Mouse (Mus musculus): ENCODE data around the gene Spib.
A peak's percentile ranks its signal among the peaks of the same experiment; 100 is the strongest.

Gene Spib

GRCm38 (mm10) chr7:44526414-44527154, 5.3 kb downstream of the Spib start:
- DNase-seq (ENCODE audit: low spot score), result no peak

- no peak for DNase-seq (ENCODE audit: low spot score)
These were observed 6.6 kb downstream of the Spib start for GRCm38 (mm10) chr7:44525126-44525832.

- no peak for DNase-seq (ENCODE audit: low spot score)
These were observed 7.4 kb downstream of the Spib start, which contains the start of gene Mybpc2 for GRCm38 (mm10) chr7:44524502-44524901. Gene Mybpc2, minus strand, starts transcription at chr7:44524656.

- DNase-seq (ENCODE audit: low spot score), result no peak
These were observed 8.8 kb downstream of the Spib start for GRCm38 (mm10) chr7:44523056-44523455.

GRCm38 (mm10) chr7:44521710-44522109, 10.2 kb downstream of the Spib start:
- DNase-seq (ENCODE audit: low spot score), result peak; percentile 12

GRCm38 (mm10) chr7:44520990-44521389, 10.9 kb downstream of the Spib start:
- DNase-seq (ENCODE audit: low spot score), result no peak

- no peak for DNase-seq (ENCODE audit: low spot score)
These were observed 12.5 kb downstream of the Spib start for GRCm38 (mm10) chr7:44519240-44519913.

GRCm38 (mm10) chr7:44507491-44507890, 24.4 kb downstream of the Spib start:
- no peak for DNase-seq (ENCODE audit: low spot score)

- DNase-seq (ENCODE audit: low spot score), result peak; percentile 43
These were observed 30.2 kb downstream of the Spib start for GRCm38 (mm10) chr7:44501563-44502115.

GRCm38 (mm10) chr7:44500046-44500445, 31.8 kb downstream of the Spib start:
- no peak for DNase-seq (ENCODE audit: low spot score)

- no peak for DNase-seq (ENCODE audit: low spot score)
These were observed 32.9 kb downstream of the Spib start for GRCm38 (mm10) chr7:44498922-44499321.

GRCm38 (mm10) chr7:44497361-44498055, 34.4 kb downstream of the Spib start:
- DNase-seq (ENCODE audit: low spot score), result peak; percentile 22

- no peak for DNase-seq (ENCODE audit: low spot score)
These were observed 35.1 kb downstream of the Spib start for GRCm38 (mm10) chr7:44496771-44497109.

- peak; percentile 97 for DNase-seq (ENCODE audit: low spot score)
These were observed 35.7 kb downstream of the Spib start, which contains the start of the genes Emc10 and Fam71e1 for GRCm38 (mm10) chr7:44495992-44496770. Gene Emc10, minus strand, starts transcription at chr7:44496529. Gene Fam71e1, plus strand, starts transcription at chr7:44496581.

- DNase-seq (ENCODE audit: low spot score), result no peak
These were observed 36.8 kb downstream of the Spib start for GRCm38 (mm10) chr7:44495086-44495485.

- DNase-seq (ENCODE audit: low spot score), result no peak
These were observed 37.2 kb downstream of the Spib start for GRCm38 (mm10) chr7:44494681-44495080.

- DNase-seq (ENCODE audit: low spot score), result no peak
These were observed 39.6 kb downstream of the Spib start for GRCm38 (mm10) chr7:44492166-44492826.

- no peak for DNase-seq (ENCODE audit: low spot score)
These were observed 40.5 kb downstream of the Spib start for GRCm38 (mm10) chr7:44491391-44491790.

GRCm38 (mm10) chr7:44490281-44490680, 41.6 kb downstream of the Spib start:
- DNase-seq (ENCODE audit: low spot score), result no peak

- DNase-seq (ENCODE audit: low spot score), result no peak
These were observed 43.3 kb downstream of the Spib start for GRCm38 (mm10) chr7:44488545-44488944.

- DNase-seq (ENCODE audit: low spot score), result no peak
These were observed 43.9 kb downstream of the Spib start for GRCm38 (mm10) chr7:44487936-44488335.

All from yolk sac, embryonic 10.5 days (tissue).